Mouse (Mus musculus) retina, postnatal 1 day (tissue): ENCODE results near the gene Tesk1.
A peak's percentile ranks its signal among the peaks of the same experiment; 100 is the strongest.

ENCODE experiments used
- DNase-seq: peaks from one replicate; pipeline ENCODE4 v3.0.0-alpha.2; 2012

Tesk1 gene

DNA sequence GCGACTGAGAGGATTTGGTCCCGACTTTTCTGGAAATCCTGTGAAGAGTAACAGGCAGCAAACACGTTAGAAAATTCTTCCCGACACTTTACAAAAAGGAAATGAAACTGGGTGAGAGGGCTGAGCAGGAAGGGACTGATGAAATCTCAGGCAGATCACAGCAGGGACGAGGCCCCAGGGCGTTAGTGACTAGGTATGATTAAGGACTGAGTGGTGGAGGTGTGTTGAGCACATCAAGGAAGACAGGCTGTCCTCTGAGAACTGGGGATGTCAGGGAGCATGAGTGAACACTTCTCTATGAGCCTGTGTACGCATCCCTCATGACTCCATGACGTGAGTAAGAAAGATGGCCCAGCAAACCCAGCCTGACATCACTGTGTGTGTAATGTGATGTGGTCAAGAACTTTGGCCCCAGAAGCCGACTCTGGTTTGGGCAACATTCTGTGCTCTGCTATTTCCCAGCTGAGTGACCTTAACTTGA lies 21.9 kb upstream of the Tesk1 start:
- DNase-seq = no peak

- DNase-seq = peak; percentile 86
These were observed 21.4 kb upstream of the Tesk1 start for GRCm38 (mm10) chr4:43420305-43420704.

DNA sequence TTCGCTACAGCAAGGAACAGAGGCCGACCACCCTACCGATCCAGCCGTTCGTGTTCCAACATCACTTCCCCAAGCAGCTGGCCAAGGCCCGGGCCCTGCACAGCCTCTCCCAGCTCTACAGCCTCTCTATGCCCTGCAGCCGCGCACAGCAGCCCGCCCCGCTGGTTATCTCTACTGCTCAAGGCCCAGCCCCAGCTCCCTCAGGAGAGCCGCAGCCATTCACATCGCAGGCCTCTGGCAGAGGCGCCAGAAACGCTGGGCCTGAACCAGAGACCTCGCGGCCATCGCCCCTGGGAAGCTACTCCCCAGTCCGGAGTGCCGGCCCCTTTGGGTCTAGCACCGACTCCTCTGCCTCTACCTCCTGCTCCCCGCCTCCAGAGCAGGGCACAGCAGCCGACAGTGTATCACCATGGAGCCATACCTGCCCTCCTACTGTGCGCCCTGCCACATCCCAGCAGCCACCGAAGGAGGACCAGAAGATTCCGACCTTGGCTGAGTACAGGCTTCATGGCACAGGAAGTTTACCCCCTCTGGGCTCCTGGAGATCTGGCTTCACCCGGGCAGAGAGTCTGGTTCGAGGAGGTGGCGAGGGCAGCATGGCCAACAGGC lies 20.0 kb upstream of the Tesk1 start:
- DNase-seq = no peak

DNA sequence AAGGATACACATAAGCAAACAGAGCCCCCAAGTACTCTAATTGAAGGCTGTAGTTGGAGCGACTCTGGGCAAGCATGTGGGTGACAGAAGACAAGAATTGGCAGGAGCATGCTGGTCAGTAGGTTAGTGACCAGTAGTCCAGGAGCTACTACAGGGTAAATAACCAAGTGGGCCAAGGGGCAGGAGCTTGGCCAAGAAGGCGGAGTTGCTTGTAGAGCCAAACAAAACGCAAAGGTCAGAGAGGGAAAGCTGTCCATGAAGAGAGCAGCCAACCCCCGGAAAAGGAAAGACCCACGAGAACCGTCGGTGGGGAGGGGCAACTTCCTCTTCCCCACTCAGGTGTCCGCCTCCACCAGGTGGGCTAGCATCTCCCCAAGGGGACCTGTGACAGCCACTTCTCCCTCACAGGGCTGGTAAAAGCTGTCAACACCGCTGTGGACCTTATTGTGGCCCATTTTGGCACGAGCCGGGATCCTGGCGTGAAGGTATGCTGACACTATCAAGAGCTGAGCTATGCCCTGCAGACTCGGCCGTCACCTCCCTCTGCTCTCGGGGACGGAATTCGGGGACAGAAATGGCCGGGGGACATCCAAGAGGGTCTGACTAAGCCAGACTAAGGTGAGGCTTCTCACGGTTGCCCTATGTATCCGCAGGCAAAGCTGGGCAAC lies 18.3 kb upstream of the Tesk1 start:
- no peak for DNase-seq

DNA sequence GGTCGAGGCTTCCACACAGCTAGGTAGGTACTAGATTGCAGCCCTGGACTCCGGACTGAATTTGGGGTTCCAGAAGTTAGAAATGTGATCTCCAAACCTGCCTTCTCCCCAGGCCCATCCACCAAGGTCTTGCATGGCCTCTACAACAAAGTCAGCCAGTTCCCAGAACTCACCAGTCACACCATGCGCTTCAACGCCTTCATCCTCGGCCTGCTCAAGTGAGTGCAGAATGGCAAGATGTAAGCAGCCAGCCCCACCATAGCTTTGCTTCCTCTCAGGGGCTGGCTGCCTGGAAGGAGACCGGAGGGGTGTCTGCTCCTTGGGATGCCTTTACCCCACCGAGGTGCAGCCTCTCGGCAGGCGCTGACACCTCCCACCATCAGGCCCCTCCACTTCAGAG lies 17.7 kb upstream of the Tesk1 start:
- DNase-seq = no peak

GRCm38 (mm10) chr4:43425197-43425596 lies 16.5 kb upstream of the Tesk1 start:
- no peak for DNase-seq

DNA sequence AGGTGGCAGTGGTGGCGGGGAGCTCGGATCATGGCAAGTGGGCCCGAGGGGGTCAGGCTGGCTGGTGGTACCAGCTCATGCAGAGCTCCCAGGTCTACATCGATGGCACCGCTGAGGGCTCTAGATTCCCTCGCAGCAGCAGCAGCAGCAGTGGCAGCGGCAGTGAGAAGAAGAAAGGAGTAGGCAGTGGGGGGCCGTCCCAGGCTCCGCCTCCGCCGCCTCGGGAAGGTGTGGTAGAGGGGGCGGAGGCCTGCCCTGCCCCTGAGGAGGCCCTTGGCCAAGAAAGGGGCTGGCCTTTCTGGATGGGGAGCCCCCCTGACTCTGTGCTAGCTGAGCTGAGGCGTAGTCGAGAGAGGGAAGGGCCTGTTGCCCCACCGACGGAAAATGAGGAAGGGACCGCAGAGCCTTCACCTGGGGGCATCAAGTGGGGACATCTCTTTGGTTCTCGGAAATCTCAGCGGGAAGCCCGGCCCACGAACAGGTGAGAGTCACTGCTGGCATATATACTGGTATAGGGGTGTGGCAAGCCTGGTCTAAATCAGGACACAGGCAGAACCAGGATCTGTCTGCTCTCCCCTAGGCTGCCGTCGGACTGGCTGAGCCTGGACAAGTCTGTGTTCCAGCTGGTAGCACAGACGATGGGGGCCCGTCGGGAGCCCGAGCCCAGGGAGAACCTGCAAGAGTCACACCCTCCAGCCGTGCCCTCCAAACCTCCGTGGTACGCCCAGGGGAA lies 15.9 kb upstream of the Tesk1 start:
- DNase-seq = peak; percentile 17

DNA sequence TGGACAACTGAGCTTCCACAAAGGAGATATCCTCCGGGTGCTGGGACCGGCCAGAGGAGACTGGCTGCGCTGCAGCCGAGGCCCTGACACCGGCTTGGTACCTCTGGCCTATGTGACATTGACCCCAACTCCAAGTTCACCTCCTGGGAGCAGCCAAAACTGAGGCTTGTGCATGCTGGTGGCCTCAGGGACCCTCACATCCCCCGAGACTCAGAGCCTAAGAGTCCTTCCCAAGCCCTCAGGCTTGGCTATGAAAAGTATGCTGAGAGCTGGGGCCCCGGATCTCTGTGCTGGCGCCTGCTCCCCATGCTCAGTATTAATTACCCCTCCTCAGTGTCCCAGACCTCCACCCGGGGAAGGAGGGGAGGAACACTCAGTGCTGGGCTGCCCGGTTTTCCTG lies 15.3 kb upstream of the Tesk1 start:
- no peak for DNase-seq

GRCm38 (mm10) chr4:43427501-43428179 lies 14.1 kb upstream of the Tesk1 start:
- peak; percentile 19 for DNase-seq

- DNase-seq = no peak
These were observed 13.4 kb upstream of the Tesk1 start for GRCm38 (mm10) chr4:43428180-43428861.

DNA sequence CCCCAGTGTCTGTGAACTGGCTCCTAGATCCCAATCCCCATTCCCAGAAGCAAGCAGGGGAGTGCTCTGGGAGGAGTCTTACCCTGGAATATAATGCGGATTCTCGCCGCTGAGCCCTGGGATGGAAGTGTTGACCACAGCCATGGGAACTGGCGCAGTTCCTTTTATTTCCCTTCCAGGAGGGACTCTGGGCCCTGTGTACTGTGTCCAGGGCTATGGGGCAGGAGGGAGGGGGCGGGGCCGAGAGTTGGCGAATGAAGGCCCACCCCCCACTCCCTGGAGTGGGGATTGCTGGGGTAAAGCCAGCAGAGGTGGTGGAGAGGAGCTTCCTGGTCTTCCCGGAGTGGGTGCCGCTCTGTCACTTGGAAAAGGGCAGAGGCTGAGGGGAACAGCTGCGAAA lies 12.8 kb upstream of the Tesk1 start, which contains the start of gene Fam166b:
Gene Fam166b, minus strand, starts transcription at position 189 of the 400 bp plus-strand sequence.
- DNase-seq = peak; percentile 62

- DNase-seq = peak; percentile 94
These were observed 10.0 kb upstream of the Tesk1 start for GRCm38 (mm10) chr4:43431690-43432089.

- no peak for DNase-seq
These were observed 8.9 kb upstream of the Tesk1 start for GRCm38 (mm10) chr4:43432832-43433231.

- DNase-seq = peak; percentile 99
These were observed 305 bp downstream of the Tesk1 start for GRCm38 (mm10) chr4:43442044-43442443.

- peak; percentile 77 for DNase-seq
These were observed 970 bp downstream of the Tesk1 start for GRCm38 (mm10) chr4:43442456-43443361.

DNA sequence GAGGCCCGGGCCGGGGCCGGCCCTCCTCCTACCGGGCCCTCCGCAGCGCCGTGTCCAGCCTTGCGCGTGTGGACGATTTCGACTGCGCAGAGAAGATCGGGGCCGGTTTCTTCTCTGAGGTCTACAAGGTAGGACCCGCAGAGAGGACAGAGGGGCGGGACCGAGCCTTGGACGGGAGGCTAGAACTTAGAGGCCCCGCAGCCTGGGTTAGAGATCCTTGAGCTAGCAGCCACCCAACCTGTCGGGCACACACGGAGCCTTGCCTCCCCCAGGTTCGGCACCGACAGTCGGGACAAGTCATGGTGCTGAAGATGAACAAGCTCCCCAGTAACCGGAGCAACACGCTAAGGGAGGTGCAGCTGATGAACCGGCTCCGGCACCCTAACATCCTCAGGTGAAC lies 1.8 kb downstream of the Tesk1 start:
- peak; percentile 34 for DNase-seq

GRCm38 (mm10) chr4:43447251-43447650 lies 5.5 kb downstream of the Tesk1 start:
- no peak for DNase-seq

DNA sequence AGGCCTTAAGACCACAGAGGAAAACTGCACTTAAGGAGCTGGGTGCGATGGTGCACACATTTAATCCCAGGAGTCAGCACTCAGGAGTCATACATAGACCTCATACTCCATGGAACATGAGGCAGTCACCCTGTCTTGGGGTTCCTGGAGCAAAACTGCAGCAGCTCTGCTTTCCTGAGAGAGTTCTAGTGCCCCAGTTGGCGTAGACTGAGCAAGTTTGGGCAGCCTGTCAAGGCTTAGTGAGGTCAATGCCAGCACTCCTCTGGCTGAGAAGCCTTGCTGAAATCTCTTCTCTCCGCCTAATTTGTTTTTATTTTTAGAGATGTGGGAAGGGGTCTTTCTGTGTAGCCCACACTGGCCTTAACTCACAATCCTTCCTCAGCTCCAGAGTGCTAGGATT lies 6.8 kb downstream of the Tesk1 start:
- no peak for DNase-seq

DNA sequence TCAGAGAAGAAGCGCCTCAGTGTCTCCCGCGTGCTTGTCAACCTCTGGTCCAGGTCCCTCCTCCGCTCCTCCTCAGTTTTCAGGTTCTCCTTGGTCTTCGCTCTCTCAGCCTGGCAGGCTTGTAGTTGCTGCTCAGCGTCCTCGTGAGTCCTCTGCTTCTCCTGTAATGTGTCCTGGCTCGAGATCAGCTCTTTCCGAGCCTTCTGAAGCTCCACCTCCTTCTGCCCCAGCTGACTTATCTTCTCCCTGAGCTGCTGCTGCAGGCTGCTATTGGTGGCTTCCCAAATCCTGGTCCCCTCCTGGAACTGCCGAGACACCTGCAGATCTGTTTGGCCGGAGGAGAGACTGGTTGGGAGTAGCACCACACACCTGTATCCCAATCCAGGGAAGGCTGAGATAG lies 10.6 kb downstream of the Tesk1 start:
- no peak for DNase-seq

DNA sequence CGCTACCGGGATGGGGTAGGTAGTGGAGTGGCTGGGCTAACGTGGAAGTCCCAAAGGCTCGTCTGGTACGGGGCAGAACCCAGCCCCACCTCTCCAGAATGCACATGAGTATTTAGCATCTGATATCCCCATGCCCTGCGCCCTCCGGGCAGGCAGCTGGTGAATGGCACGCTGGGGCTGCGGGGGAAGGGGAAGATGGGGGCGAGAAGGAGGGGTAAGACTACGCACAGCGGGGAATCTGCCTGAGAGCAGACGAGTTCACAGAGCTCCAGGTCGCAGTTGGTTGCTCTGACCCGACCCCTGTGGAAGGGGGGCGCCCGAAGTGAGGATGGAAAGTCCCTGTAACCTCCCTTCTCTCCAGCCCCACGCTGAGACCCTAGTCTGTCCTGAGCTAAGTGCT lies 11.7 kb downstream of the Tesk1 start:
- peak; percentile 71 for DNase-seq

DNA sequence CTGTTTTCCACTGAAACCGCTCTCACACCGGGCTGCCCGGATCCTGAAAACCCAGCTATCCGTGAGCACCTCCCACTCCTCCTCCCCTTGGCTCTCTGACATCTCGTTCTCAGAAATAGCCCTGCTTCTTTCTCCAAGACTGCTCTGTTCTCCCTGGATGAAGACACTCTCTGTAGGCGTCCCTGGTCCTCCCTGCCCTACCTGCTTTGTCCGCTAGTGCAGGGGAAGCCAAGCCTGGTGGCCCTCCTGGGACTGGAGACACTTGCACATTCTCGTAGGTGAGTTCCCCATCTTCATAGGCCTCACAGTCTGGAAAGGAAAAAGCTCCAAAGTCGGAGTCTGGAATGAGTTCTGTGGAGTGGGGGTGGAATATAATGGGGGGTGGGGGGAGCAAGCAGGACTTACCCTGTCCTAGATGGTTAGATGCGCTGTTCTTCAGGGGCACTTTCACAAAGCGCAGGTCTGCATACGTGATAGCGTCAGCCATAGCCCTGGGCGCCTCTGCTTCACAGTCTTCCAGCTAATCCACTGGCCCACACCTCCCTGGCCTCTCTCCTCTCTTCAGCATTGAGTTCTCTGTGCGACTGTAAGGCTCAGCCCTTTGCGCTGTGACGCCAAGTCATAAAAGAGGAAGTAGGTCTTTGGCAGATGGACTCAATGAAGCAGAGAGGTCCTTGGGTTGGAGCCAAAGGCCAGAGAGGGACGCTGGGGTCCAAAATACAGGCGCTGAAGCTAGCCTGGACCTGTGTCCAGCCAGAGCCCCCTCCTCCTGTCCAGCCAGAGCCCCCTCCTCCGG lies 12.5 kb downstream of the Tesk1 start, which contains the start of gene Cd72:
Gene Cd72, minus strand, starts transcription at position 588 of the 796 bp plus-strand sequence.
- DNase-seq = peak; percentile 63
